Mouse (Mus musculus) thymus, adult 2 months (tissue): Measurements from ENCODE around the gene Sowahb. TPM values are rescaled to one million over a fixed set of nuclear protein-coding genes. Genes with fewer than 3 reads are reported as not detected.
A peak's percentile ranks its signal among the peaks of the same experiment; 100 is the strongest.

Experiments
- DNase-seq: peaks from one replicate; pipeline ENCODE4 v3.0.0; 2021
- H3K27ac ChIP-seq: fragments of 200-500 bp; 2 replicates; pipeline ENCODE4 v1.5.1; 2012; ENCODE audit warnings: low read length, control low read depth; ENCODE audit not compliant: control insufficient read depth, insufficient read depth
- H3K27me3 ChIP-seq: fragments of 200-500 bp; 2 replicates; pipeline ENCODE4 v1.6.1; 2012; ENCODE audit warnings: mild to moderate bottlenecking, low read length, moderate library complexity, mixed read lengths; ENCODE audit not compliant: control insufficient read depth, insufficient read depth
- H3K36me3 ChIP-seq: fragments of 200-500 bp; 2 replicates; pipeline ENCODE4 v1.6.1; 2012; ENCODE audit warnings: mild to moderate bottlenecking, low read length, moderate library complexity; ENCODE audit not compliant: control insufficient read depth, insufficient read depth
- H3K4me1 ChIP-seq: fragments of 200-500 bp; replicated peaks from 2 replicates; pipeline ENCODE4 v1.6.1; 2012; ENCODE audit warnings: low read length; ENCODE audit not compliant: control insufficient read depth, insufficient read depth
- H3K4me3 ChIP-seq: fragments of 200-500 bp; 2 replicates; pipeline ENCODE4 v1.5.1; 2012; ENCODE audit warnings: mild to moderate bottlenecking, low read length, control low read depth, moderate library complexity; ENCODE audit not compliant: control insufficient read depth, insufficient read depth
- CTCF ChIP-seq: fragments of 200-500 bp; IDR thresholded peaks from 2 replicates; pipeline ENCODE4 v1.5.1; 2012; ENCODE audit warnings: mild to moderate bottlenecking, control low read depth, low read length, moderate library complexity, borderline replicate concordance; ENCODE audit not compliant: control insufficient read depth, poor library complexity, insufficient read depth; ENCODE audit errors: extremely low read depth
- POLR2A ChIP-seq: fragments of 200-500 bp; IDR thresholded peaks from 2 replicates; pipeline ENCODE4 v1.6.1; 2012; ENCODE audit warnings: mild to moderate bottlenecking, low read length, control low read depth, moderate library complexity; ENCODE audit not compliant: control insufficient read depth, poor library complexity, insufficient read depth; ENCODE audit errors: extremely low read depth
- WGBS: fragments of 180-500 bp; shearing (Covaris S2); methylation state at CpG from one replicate; pipeline ENCODE4 v1.1.7; 2018; 5-methylcytosine and 5-hydroxymethylcytosine counted together
- polyA plus RNA-seq: library from polyadenylated mRNA; depleted of rRNA; stranded (reverse); fragments of >200 nt; gene quantifications from 2 replicates; pipeline ENCODE4 v1.2.3, GENCODE M21; 2012

Sowahb gene
- polyA plus RNA-seq, 1 experiment: 0.65 TPM

DNA sequence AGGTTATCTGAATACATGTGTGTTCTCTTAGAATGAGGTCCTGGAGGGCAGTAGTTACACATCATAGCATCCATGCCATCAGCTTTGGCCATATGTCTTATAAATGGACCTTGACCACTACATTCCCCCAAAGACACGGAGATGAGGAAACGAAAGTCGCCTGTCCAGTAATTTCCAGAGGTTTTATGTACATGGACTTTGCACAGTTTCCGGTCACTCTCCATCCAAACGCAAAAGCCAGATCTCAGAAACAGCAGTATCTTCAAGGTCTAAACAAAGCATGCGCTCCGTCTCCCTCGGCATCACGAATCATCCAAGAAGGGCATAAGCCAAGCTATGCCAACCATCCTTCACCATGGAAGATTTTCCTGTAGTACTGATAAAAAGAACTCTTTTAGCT, 36.6 kb downstream of the Sowahb start:
- Histone ChIP-seq H3K27ac (no peak overlapping the region), H3K36me3 (no peaks in the 10 kb centered on the region), H3K4me1 (no peaks in the 10 kb centered on the region), H3K4me3 (no peak overlapping the region), H3K27me3 (no peaks in the 10 kb centered on the region)
- TF ChIP-seq CTCF: no peak
- no peak for TF ChIP-seq POLR2A
- DNase-seq: no peak
- over 99% methylated on average over 9 of the region's 9 CpGs for WGBS

DNA sequence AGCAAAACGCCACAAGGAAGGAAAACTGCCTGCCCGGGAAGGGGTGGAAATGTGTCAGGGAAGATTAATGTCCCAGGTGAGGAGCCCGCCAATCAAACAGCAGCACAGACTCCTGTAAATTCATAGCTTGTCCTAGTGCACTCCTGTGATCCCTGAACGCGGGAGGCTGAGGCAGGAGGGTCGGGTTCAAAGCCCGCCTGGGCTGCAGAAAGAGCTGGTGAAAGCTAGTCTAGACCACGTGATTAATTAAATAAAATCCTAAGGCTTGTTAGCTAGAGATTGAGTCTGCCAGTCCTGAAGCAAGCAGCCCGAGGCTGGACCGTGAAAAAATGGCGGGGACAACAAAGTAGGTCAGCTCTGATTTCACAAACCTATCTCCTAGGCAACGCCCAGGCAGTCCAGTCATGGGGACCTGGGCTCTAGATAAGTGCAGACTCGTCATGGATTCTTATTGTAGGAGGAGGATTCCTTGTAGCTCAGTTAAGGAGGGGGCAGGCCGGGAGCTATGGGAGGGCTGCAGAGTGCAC, 38.9 kb downstream of the Sowahb start:
- DNase-seq: no peak
- Histone ChIP-seq H3K27ac (no peak overlapping the region), H3K4me3 (no peak overlapping the region), H3K4me1 (no peaks in the 10 kb centered on the region), H3K27me3 (no peaks in the 10 kb centered on the region), H3K36me3 (no peaks in the 10 kb centered on the region)
- no peak for TF ChIP-seq CTCF
- no peak for TF ChIP-seq POLR2A
- 59% methylated on average over 14 of the region's 14 CpGs for WGBS

DNA sequence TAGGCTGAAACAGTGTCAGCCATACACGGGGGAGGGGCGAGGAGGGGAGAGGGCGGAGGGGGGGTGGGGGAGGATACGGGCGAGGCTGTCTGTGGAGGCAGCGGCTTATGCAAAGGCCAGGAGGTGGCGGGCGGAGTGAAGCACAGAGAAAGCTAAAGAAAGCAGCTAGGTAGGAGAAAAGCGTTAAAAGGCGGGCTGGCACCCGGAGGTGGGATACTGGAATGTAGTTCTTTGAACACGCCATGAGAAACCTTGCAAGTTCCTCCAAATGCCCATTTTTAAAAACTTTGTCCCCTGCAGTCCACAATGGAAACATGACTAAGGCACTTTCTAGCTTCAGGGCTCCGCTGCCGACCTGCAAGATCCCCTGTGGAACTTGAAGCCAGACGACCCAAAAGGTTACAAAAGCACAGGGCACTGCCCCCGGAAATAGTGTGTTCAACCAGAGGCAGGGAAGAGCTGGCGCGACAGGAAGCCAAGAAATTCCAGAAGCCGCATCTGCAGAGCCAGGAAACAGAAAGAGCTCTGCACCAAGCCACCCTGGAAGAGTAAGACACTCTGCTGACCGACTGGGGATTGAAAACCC, 39.5 kb downstream of the Sowahb start:
- DNase-seq: peak; percentile 37
- 6% methylated on average over 20 of the region's 20 CpGs for WGBS
- H3K36me3 ChIP-seq: no peaks in the 10 kb centered on the region
- no peak overlapping the region for H3K27ac ChIP-seq
- H3K27me3 ChIP-seq: no peaks in the 10 kb centered on the region
- no peak overlapping the region for H3K4me3 ChIP-seq
- TF ChIP-seq CTCF (no peak), POLR2A (no peak)
- no peaks in the 10 kb centered on the region for H3K4me1 ChIP-seq

DNA sequence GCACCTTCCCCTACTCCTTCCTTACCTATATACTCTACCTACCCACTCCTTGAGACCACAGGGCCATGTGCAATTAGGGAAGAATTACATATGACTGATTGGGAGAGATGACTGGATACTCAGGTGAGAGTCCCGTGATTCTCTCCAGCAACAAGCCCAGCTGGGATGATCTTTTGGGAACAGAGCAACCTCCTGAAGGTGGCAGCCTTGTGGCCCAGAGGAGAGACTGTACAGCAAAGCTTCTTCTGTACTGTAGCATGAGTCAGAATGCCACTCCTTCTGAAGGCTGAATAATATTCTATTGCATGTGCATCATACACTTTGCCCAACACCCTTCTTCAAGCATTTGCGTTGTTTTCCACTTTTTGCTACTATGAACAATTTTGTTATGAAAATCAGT, 42.2 kb downstream of the Sowahb start:
- TF ChIP-seq CTCF (no peak), POLR2A (no peak)
- no peaks in the 10 kb centered on the region for H3K4me1 ChIP-seq
- DNase-seq: no peak
- no peak overlapping the region for H3K4me3 ChIP-seq
- no peaks in the 10 kb centered on the region for H3K36me3 ChIP-seq
- 96% methylated on average over 2 of the region's 2 CpGs for WGBS
- no peak overlapping the region for H3K27ac ChIP-seq
- no peaks in the 10 kb centered on the region for H3K27me3 ChIP-seq

DNA sequence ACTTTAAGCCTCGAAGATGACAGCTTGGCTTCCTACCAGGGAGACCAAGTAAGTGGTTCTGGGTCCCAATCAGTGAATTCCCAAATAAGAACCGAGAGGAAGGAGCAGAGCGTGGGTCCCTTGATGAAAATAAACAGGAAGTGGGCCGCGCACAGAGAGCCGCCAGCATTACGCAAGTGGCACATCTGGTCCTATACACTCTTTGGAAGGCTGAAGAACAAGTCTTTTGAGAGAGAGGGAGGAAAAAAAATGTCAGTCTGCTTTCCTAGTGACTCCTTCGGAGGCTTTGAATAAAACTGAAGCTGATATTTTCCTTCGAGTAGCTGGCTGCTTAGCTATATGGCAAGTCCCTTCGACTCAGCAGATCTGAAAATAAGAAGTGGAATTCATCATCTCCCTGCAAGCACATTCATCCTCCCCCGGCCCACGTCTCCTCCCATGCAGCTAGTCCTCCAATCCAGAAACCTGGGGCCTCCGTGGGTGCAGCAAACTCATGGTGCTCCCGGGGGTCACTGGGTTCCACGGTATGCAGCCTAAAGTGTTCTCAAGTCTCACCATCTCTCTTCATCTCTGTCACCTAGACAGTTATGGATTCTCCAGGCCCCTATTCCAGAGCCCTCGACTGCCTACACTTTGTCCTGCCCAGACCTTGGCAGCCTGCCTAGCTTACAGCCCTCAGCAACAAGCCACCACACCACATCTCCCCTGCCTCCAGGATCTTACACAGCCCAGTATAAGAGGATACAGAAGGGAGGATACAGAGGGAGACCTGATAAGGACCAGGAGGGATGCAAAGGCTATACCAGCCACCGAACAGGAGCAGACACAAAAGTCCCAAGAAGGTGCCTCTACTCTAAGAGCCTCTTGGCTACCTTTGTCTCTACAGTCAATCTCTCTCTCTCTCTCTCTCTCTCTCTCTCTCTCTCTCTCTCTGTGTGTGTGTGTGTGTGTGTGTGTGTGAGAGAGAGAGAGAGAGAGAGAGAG, 43.8 kb downstream of the Sowahb start:
- no peak overlapping the region for H3K4me3 ChIP-seq
- no peaks in the 10 kb centered on the region for H3K4me1 ChIP-seq
- DNase-seq: no peak
- H3K36me3 ChIP-seq: no peaks in the 10 kb centered on the region
- 36% methylated on average over 17 of the region's 17 CpGs for WGBS
- no peak overlapping the region for H3K27ac ChIP-seq
- TF ChIP-seq POLR2A (no peak), CTCF (no peak)
- no peaks in the 10 kb centered on the region for H3K27me3 ChIP-seq

DNA sequence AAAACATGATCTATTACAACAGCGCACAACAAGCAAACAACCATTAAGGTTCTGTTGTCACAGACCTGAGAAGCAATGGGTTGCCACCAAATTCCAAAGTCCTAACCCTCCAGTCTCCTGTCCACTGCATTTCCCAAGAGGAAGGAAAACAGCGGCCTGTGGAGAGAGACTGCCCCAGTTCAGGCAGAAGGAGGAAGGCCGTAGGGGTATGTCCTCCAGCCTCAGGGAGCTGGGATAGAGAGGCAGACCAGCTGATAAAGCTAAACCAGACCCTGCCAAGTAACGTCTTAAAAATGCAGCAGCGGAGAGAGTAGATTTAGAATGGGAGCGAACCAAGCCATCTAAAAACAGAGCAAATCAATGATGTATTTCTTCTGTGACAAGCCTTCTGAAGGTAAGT, 44.8 kb downstream of the Sowahb start:
- WGBS: 94% methylated on average over 6 of the region's 6 CpGs

More for the DNA sequence above, 44.8 kb downstream of the Sowahb start:
- Histone ChIP-seq H3K4me3 (no peak overlapping the region), H3K4me1 (no peaks in the 10 kb centered on the region), H3K36me3 (no peaks in the 10 kb centered on the region), H3K27ac (no peak overlapping the region), H3K27me3 (no peaks in the 10 kb centered on the region)
- TF ChIP-seq POLR2A (no peak), CTCF (no peak)
- no peak for DNase-seq
